Mouse (Mus musculus): Measurements from ENCODE around the gene Pum2. TPM values are rescaled to one million over a fixed set of nuclear protein-coding genes. Genes with fewer than 3 reads are reported as not detected.

Pum2 gene
- polyA plus RNA-seq, 1 experiment = 149 TPM

DNA sequence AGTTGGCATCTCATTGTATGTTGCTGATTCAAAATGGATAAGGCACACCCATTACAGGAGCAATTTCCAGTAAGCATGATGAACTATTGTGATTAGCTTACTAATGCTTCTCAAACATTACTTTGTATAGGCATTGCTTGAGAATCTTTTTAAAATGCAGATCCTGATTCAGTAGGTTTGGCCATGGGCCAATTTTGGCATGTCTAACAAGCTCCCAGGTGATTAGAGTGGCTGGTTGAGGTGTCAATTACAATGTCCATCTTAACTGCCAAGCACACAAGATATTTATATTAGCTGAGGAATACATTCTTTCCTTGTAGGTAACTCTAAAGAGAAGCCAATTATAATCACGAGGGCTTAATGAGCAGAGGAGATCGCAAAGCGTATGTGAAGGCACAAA is 4.1 kb upstream of the Pum2 start:
- TF ChIP-seq POLR2A (IDR thresholded peaks at IDR 0.05; ENCODE audit: control insufficient read depth, extremely low read depth, insufficient read depth, low read length, poor library complexity) (no peak), CTCF (IDR thresholded peaks at IDR 0.05; ENCODE audit: borderline replicate concordance, control insufficient read depth, extremely low read depth, insufficient read depth, low read length, poor library complexity) (no peak)
- Histone ChIP-seq H3K36me3 (ENCODE audit: control insufficient read depth, insufficient read depth, low read length) (no peaks in the 10 kb centered on the region), H3K27me3 (ENCODE audit: control insufficient read depth, insufficient read depth, low read length) (no peaks in the 10 kb centered on the region), H3K4me1 (replicated peaks; ENCODE audit: control insufficient read depth, insufficient read depth, low read length) (peaks cover 13% of the 10 kb centered on the region), H3K4me3 (ENCODE audit: control insufficient read depth, insufficient read depth, low read length) (no peak overlapping the region), H3K27ac (ENCODE audit: control insufficient read depth, insufficient read depth, low read length) (no peak overlapping the region)
- WGBS = 97% methylated on average over 3 of the region's 3 CpGs
- DNase-seq = no peak

DNA sequence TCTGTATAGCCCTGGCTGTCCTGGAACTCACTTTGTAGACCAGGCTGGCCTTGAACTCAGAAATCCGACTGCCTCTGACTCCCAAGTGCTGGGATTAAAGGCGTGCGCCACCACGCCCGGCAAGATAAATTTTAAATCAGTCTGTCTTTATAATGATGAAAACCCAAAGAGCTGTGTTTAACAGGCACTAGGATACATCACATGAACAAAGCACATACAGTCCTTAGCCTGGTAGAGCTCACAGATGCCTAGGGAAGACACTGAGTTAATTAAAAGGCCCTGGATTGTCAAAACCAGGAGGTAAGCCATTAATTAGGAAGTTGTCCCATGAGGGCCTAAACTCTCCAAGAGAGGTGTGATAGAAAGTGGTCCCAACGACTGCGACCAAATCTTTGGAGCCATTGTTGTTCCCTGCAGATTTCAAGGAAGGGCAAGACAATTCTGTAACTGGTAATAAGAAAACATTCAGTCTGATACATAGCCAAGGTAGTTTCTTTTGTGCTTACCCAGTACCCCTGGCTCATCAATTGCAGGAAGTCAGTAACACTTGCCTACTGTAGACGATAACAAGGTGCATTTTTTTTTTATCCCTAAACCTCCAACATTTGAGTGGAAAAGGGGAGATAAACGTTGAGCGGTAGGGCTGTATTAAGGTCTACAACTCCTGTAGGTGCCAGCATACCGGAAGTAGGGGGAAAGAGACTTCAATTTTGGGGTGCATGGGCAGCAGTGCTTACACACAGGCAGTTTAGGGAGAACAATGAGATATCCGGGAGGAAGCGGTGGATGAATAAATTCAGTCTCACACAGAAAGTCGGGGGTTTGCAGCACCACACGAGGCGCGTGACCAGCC is 587 bp upstream of the Pum2 start:
- no peak for TF ChIP-seq POLR2A (IDR thresholded peaks at IDR 0.05; ENCODE audit: control insufficient read depth, extremely low read depth, insufficient read depth, low read length, poor library complexity)
- TF ChIP-seq CTCF (IDR thresholded peaks at IDR 0.05; ENCODE audit: borderline replicate concordance, control insufficient read depth, extremely low read depth, insufficient read depth, low read length, poor library complexity) = no peak
- Histone ChIP-seq H3K27ac (ENCODE audit: control insufficient read depth, insufficient read depth, low read length) (peak overlapping the region; percentile 76), H3K36me3 (ENCODE audit: control insufficient read depth, insufficient read depth, low read length) (no peaks in the 10 kb centered on the region), H3K27me3 (ENCODE audit: control insufficient read depth, insufficient read depth, low read length) (no peaks in the 10 kb centered on the region), H3K4me1 (replicated peaks; ENCODE audit: control insufficient read depth, insufficient read depth, low read length) (peaks cover 5% of the 10 kb centered on the region), H3K4me3 (ENCODE audit: control insufficient read depth, insufficient read depth, low read length) (peak overlapping the region; percentile 78)
- WGBS = 41% methylated on average over 17 of the region's 17 CpGs
- DNase-seq = peak; percentile 16

DNA sequence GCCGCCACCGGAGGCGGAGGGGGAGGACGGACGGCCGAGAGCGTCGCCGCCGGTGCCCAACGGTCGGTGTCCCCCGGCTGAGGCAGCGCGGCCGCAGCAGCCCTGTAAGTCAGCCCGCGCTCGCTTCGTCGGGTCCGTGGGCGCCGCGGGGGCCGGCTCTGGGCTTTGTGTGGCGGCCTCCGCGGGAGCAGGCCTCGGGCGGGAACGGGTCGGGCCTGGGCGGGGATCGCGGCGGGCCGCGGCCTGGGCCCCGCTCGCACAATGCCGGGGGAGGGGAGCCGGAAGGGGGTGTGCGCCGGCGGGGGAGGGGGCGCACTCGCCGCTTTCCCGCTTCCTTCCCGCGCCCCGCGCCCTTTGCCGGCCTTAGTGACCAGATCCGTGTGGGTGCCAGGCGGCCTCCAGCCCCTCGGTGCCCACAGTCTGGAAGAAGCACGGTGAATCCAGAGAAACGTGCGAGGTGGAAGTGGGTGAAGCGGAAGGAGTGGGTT is 487 bp downstream of the Pum2 start:
- H3K27me3 ChIP-seq (ENCODE audit: control insufficient read depth, insufficient read depth, low read length) = no peaks in the 10 kb centered on the region
- DNase-seq = peak; percentile 75
- under 1% methylated on average over 48 of the region's 62 CpGs for WGBS
- H3K36me3 ChIP-seq (ENCODE audit: control insufficient read depth, insufficient read depth, low read length) = no peaks in the 10 kb centered on the region
- H3K4me1 ChIP-seq (replicated peaks; ENCODE audit: control insufficient read depth, insufficient read depth, low read length) = peaks cover 5% of the 10 kb centered on the region
- TF ChIP-seq POLR2A (IDR thresholded peaks at IDR 0.05; ENCODE audit: control insufficient read depth, extremely low read depth, insufficient read depth, low read length, poor library complexity) = no peak
- H3K27ac ChIP-seq (ENCODE audit: control insufficient read depth, insufficient read depth, low read length) = peak overlapping the region; percentile 53; the same call in 1 of the 2 replicates
- H3K4me3 ChIP-seq (ENCODE audit: control insufficient read depth, insufficient read depth, low read length) = peak overlapping the region; percentile 83

DNA sequence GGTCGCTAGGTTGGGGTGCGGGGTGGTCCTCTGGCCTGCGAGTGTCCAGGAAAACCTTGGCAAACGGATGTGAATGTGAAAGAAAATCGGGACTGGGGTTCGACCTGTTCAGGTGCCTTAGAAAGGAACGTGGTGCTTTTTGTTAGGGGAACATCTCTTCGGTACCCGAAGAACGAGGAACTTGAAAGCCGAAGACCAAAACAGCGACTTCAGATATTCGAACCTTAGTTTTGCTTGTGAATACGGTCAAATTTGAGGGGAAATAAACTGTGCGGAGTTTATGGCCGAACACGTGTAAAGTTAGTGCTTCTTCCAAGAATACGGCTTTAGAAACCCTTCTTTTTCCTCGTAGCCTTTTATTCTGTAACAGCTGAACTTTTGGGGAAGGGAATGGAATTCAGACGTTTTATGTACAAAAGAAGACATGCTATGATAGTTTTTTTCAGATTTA is 982 bp downstream of the Pum2 start:
- H3K4me1 ChIP-seq (replicated peaks; ENCODE audit: control insufficient read depth, insufficient read depth, low read length) = peaks cover 5% of the 10 kb centered on the region
- under 1% methylated on average over 20 of the region's 20 CpGs for WGBS
- no peak for DNase-seq
- no peaks in the 10 kb centered on the region for H3K36me3 ChIP-seq (ENCODE audit: control insufficient read depth, insufficient read depth, low read length)
- H3K27me3 ChIP-seq (ENCODE audit: control insufficient read depth, insufficient read depth, low read length) = no peaks in the 10 kb centered on the region
- peak overlapping the region; percentile 28; the same call in 1 of the 2 replicates for H3K27ac ChIP-seq (ENCODE audit: control insufficient read depth, insufficient read depth, low read length)
- TF ChIP-seq POLR2A (IDR thresholded peaks at IDR 0.05; ENCODE audit: control insufficient read depth, extremely low read depth, insufficient read depth, low read length, poor library complexity) (no peak), CTCF (IDR thresholded peaks at IDR 0.05; ENCODE audit: borderline replicate concordance, control insufficient read depth, extremely low read depth, insufficient read depth, low read length, poor library complexity) (no peak)
- H3K4me3 ChIP-seq (ENCODE audit: control insufficient read depth, insufficient read depth, low read length) = peak overlapping the region; percentile 83

DNA sequence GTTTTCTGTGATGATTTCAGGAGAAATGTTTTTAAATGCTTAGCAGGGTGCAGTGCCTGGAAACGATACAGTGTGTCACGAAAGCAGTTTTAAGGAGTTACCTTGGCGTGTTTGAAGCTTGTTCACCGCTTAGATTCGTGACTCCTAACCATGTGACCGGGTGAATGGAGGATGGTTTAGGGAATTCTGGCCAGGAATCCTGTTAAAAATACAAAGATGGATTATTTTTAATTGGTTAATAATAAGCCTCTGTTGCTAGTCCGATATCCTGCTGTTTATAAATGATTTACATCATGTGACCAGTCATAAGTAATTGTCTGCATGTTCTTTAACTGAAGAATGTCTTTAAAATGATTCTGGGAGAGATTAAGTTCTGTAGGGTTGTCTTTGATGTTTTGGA is 1.4 kb downstream of the Pum2 start:
- WGBS = under 1% methylated on average over 7 of the region's 7 CpGs
- H3K4me1 ChIP-seq (replicated peaks; ENCODE audit: control insufficient read depth, insufficient read depth, low read length) = peaks cover 5% of the 10 kb centered on the region
- DNase-seq = no peak
- H3K27me3 ChIP-seq (ENCODE audit: control insufficient read depth, insufficient read depth, low read length) = no peaks in the 10 kb centered on the region
- H3K4me3 ChIP-seq (ENCODE audit: control insufficient read depth, insufficient read depth, low read length) = no peak overlapping the region
- no peak overlapping the region for H3K27ac ChIP-seq (ENCODE audit: control insufficient read depth, insufficient read depth, low read length)
- TF ChIP-seq POLR2A (IDR thresholded peaks at IDR 0.05; ENCODE audit: control insufficient read depth, extremely low read depth, insufficient read depth, low read length, poor library complexity) = no peak
- no peak for TF ChIP-seq CTCF (IDR thresholded peaks at IDR 0.05; ENCODE audit: borderline replicate concordance, control insufficient read depth, extremely low read depth, insufficient read depth, low read length, poor library complexity)
- H3K36me3 ChIP-seq (ENCODE audit: control insufficient read depth, insufficient read depth, low read length) = no peaks in the 10 kb centered on the region

DNA sequence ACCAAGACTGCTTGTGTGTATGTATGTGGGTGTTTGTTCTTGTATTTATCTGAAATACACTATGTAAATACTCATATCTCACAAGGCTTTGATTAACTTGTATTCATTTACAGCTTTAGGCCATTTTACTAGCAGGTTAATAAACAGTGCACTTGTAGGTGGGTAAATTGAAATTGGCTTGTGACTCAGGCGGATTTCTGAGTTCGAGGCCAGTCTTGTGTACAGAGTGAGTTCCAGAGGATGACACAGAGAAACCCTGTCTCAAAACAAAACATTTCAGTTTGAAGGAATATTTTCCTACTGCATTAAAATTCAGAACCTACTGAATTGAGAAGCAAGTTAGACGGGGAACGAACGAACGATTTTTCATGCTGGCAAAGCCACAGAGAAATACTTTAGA is 2.4 kb downstream of the Pum2 start:
- Histone ChIP-seq H3K27ac (ENCODE audit: control insufficient read depth, insufficient read depth, low read length) (no peak overlapping the region), H3K27me3 (ENCODE audit: control insufficient read depth, insufficient read depth, low read length) (no peaks in the 10 kb centered on the region), H3K4me1 (replicated peaks; ENCODE audit: control insufficient read depth, insufficient read depth, low read length) (peaks cover 6% of the 10 kb centered on the region), H3K36me3 (ENCODE audit: control insufficient read depth, insufficient read depth, low read length) (no peaks in the 10 kb centered on the region), H3K4me3 (ENCODE audit: control insufficient read depth, insufficient read depth, low read length) (no peak overlapping the region)
- no peak for TF ChIP-seq POLR2A (IDR thresholded peaks at IDR 0.05; ENCODE audit: control insufficient read depth, extremely low read depth, insufficient read depth, low read length, poor library complexity)
- TF ChIP-seq CTCF (IDR thresholded peaks at IDR 0.05; ENCODE audit: borderline replicate concordance, control insufficient read depth, extremely low read depth, insufficient read depth, low read length, poor library complexity) = no peak
- DNase-seq = no peak
- WGBS = 57% methylated on average over 6 of the region's 6 CpGs
